Mouse (Mus musculus): ENCODE measurements around the gene Myo5c.

Myo5c gene

DNA sequence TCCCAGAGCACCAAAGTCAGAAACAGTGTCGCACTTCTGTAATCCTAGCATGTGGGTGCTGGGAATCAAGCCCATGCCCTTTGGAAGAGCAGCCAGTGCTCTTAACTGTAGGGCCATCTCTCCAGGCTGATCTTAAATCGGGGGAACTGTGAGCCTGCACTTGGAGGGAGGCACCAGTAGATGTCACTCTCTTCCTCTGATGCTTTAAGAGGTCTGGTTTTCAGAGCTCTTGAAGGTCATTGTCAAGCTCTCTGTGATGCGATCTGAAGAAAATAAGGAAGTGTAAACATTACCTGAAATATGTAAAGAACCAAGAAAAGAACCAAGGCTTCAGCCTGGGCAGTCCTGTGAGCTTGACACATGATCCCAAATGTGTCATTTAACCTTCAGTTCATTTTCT lies 51.0 kb downstream of the Myo5c start:
- no peak for DNase-seq

DNA sequence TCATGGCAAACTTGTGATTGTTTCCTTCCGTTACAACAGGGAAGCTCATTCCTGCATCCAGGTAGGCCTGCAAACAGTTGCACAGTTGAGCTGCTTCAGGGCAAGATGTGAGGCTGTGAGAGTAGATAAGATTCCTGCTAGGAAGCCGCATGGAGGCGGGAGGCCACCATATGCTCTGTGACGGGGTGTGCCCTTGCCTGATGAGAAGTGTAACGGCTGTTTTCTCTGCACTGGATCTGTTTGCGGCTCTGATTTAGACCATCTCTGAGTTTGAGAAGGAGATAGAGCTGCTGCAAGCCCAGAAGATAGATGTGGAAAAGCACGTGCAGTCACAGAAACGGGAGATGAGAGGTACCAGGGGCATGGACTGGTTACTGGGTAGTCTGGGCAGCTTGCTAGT lies 51.8 kb downstream of the Myo5c start:
- no peak for DNase-seq

DNA sequence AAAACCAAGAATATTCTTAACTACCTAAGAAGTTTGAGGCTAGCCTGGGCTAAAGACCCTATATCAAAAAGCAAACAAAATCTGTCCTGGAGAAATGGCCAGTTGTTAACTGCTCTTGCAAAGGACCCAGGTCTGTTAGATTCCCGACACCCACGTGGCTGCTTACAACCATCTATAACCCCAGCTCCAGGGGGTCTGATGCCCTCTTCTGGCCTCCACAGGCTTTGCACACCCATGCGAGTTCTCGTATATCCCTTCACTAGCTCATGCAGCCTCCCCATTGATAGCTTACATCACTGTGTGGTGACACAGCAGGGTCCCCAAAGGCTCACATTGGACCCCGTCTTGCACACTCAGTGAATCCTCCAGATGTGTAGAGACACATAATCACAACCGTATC lies 53.5 kb downstream of the Myo5c start:
- DNase-seq = no peak

DNA sequence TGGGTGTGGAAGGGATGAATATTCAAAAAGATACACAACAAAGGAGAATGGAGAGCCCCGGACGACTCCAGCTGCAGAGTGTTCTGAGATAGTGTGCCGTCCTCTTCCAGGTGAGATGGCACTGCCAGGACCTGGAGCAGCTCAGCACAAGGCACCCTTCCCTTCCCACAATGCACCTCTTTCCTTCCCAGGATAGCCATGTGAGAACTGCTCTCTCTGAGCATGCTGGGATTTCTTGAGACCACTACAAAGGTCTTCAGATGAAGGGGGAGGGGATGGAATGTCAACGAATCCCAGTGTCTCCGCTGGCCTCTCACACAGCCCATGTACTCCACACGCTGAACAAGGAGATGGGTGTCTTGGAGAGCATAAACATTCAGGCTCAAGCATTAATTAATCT lies 55.8 kb downstream of the Myo5c start:
- no peak for DNase-seq

DNA sequence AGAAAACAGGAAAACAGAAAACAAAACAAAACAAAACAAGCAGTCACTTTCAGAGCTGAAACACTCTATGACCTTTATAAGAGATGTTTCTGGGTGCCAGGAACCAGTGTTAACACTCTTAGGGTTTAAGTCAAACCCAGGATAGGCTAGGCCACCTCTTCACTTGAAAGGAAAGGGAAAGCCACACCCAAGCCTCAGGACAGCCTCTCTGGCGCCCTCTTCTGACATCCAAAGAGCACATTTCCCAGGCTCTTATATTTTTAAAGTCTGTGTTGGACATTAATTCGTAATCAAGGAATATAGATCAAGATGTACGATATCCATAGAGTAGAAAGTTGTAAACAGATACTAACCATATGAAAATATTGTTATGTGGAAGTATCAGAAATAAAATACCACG lies 57.7 kb downstream of the Myo5c start:
- peak; percentile 18 to 38 for DNase-seq

DNA sequence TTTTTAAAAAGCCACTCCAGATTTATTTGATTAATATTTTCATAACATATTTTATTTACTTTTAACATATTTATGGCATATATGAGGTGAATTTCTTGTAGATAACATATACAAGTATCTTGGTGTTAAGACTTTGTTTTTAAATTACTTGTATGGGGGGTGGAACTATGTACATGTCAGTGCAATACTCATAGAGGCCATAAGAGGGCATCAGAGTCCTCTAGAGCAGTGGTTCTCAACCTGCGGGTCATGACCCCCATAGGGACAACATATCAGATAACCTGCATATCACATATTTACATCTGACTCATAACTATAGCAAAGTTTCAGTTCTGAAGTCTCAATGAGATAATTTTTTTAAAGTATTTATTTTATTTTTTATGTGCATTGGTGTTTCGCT lies 67.5 kb downstream of the Myo5c start:
- no peak for DNase-seq

DNA sequence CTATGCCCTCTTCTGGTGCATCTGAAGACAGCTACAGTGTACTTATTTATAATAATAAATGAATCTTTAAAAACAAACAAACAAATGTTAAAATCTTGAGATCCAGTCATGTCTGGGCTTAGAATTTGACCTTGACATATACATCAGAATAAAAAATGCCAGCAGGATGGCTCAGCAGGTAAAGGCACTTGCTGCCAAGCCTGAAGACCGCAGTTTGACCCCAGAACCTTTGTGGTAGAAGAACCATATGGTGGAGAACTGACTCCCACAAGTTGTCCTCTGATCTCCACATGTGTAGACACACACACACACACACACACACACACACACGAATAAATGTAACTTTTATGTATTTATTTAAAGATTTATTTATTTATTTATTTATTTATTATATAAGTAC lies 71.2 kb downstream of the Myo5c start:
- no peak for DNase-seq

DNA sequence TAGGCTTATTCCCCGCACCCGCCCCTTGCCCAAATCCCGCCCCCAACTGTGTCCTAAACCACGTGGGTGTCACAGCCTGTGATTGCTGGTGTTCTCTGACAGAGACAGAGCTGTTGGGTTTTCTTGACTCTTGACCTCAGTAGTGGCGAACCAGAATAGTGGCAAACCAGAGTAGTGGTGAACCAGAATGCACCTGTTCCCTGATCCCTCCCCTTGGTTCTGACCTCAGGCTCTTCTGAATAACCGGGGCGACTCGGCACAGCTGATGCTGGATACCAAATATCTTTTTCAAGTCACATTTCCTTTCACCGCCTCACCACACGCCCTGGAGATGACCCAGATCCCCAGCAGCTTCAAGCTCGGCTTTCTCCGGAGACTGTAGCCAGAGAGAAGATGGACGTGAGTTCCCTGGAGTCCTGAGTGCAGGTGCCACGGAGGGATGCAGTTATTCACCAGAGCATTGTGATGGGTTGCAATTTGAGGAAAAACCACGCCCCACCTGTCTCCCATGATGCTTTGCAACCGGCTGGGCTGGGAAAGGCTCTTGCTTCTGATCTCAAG lies 72.0 kb downstream of the Myo5c start:
- peak; percentile 9 to 21 for DNase-seq

DNA sequence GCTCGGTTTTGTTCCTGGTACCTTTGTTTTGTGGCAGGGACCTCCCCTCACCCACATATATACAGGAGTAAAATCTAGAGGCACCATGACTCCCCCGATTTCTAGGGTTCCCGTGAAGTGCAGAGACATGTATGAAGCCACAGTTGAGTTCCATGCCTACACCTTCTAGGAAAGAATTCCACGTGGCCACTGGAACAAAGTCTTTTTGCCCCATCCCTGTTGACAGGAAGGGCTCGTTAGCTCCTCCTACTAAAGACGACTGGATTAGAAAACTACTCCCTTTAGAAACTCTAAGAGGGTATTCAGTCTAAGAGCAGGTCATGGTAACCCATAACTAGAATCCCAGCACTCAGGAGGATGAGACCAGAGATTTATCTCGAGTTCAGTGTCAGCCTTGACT lies 72.5 kb downstream of the Myo5c start:
- DNase-seq = no peak

DNA sequence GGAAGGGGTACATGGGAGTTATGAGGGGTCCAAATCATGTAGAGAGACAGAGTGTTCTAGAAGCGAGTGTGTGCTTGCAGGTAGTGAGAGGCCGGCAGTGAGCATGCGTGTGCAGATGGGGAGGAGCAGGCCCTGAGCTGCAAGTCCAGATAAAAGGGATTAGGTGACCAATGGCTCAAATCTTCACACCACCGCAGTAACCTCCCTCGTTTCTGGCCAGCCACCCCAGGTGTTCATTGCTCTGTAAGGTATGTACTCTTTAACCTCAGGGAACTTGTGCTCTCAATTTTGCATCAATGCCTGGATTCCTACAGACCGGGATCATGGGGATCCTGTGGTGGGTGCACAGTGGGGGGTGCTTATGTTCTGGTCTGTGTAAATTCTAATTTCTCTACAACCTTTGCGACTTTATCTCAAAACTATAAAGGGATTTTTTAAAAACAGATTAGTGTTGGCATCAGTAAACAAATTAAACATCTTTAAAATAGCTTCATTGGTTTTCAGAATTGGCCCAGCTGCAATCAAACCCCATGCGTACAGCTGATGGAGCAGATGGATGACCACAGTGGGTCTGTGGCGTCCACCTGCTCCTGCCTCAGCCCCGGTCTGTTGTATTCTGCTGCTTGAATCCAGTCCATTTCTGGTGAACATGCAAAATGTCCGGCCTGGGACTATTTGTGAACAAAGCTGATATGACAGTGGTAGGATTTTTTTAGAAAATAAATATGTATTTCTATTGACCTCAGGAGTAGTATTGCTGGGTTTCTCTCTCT lies 74.5 kb downstream of the Myo5c start, which contains the start of gene Gnb5:
TSS of gene Gnb5 (plus strand) at position 163 of the 773 bp plus-strand sequence.
- no peak for DNase-seq

DNA sequence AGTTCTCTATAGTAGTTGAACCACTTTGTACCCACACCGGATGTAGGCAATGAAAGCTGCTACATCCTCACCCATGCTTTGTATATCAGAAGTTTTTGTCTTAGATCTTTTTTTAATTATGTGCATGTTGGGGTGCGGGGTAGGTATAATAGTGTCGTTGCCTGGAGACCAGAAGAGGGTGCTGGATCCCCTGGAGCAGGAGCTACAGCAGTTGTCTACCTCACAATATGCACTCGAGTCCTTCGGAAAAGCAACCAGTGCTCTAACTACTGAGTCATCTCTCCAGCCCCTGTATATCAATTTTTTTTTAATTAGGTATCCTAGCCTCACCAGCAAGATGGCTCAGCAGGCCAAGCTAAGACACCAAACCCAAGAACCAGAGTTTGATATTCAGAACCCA lies 75.2 kb downstream of the Myo5c start:
- DNase-seq = no peak

DNA sequence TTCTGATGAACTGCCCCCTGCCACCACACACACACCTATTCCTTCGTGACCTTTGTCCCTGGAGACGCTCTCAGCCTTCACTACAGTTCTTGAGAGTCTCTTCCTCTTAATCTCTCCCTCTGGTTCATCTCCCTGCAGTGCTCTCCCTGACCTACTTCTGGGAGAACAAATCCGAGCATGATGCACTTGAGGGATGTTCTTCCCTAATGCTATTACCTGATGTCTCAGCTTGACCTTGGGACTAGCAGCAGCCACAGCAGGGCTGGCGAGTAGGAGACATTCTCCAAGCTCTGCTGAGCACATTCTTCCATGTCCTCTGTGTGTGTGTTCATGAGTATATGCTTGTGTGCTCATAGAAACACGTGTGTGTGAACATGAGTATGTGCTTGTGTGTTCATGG lies 76.8 kb downstream of the Myo5c start:
- no peak for DNase-seq

DNA sequence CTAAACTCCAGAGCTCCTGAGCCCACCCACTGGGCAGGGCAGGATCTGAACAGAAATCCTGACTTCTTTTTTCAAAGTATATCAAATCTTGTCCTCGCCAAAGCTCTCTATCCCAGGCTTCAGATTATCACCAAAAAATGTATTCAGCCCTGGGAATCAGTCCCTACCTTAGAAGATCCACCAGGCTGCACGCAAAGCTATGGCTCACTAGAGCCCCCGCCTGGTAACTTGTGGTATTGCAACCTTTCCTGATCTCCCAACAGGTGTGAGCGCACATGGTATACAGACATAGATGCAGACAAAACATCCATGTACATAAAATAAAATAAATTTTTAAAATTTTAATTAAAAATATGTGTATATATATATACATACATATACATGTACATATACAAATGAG lies 80.2 kb downstream of the Myo5c start:
- peak; percentile 63 to 75 for DNase-seq

DNA sequence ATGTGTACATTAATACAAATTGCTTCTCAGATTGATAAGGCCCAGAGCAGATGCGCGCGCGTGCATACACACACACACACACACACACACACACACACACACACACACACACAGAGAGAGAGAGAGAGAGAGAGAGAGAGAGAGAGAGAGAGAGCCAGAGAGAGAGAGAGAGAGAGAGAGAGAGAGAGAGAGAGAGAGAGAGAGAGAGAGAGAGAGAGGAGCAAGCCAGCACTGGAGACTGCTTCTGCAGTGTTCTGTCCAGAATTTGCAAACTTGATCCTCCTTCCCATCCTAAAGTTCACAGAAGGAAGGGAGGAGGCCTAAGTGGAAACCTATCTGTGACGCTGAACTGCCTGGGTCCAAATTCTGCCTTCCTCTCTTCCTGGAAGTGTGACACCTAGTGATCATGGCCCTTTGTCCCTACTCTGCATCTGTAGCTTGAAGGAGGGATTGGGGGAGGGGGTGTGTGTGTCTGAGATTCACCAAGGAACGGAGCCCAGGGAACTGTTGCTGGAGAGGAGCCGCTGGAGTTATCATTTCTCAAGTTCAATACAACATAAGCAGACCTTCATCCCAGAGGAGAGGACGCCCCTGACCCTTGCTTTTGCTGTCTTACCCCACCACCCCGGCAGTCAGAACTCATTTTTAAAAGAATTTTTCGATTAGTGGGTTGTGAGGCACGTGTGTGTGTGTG lies 81.5 kb downstream of the Myo5c start:
- no peak for DNase-seq

DNA sequence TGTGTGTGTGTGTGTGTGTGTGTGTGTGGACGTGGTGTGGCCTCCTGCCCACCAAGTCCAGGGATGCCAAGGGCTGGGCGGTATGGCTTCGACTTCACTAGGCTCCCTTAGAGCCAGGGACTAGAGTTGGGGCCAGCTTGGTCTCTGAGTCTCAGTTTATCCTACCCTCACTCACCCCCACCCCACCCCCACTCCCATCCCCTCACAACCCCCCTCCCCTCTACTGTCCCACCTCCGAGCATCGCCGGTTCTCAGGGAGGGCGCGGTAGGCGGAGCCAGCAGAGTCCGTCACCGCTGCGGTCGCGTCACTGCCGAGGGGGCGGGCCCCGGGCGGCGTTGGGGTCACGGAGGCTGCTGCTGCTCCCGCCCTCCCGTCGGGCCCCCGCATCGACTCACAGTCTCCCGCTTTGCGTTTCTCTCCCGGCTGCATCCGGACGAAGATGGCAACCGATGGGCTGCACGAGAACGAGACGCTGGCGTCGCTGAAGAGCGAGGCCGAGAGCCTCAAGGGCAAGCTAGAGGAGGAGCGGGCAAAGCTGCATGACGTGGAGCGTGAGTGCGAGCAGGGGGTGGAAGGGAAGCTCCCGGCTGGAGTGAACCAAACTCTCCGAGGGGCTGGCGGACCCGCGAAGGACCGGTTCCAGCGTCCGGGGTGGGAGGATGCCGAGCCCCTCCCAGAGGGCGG lies 82.2 kb downstream of the Myo5c start:
- peak; percentile 74 to 79 for DNase-seq

DNA sequence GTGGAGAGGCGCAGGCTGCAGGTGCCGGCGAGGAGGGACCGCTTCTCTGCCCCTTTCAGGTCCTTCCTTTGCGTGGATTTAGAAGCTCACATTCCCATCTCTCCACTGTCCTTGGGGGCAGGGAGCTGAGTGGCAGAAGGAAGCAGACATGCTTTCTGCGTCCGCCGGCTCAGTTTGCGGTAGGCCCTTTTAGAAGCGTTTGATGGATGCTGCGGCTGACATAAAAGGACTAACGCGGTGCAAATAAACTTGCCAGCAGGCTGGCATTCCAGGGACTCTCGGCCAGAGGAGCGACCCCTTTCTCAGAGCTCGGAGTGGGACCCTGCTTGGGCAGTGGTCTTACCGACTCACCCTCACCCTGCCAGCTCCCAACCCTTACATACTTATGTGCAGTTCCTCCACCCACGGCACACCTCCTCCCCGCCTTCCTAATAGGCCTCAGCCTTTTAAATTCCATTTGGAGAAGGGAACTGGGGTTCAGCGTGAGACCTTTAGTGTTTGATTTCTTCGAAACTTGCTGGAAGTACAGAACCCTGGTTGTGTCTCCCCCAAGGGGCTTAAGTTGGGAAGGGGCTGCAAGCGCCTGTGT lies 82.8 kb downstream of the Myo5c start:
- DNase-seq = no peak

DNA sequence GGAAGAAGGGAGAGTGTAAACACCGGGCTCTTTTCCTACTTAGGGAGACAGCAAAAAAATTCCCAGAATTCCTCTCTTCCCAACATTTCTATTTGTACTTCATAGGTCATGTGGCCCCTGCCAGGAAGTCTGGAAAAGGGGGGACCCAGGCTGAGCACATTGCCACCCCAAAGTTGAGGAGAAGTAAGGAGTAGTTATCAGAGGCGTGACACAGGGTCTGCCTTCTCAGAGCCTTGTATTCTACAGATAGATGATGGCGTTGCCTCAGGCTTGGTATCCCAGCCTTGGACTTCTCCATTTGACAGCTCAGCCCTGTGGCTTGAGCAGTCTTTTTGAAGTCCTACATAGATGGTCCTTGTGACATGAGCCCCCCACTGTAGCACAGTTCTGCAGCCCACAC lies 83.4 kb downstream of the Myo5c start:
- DNase-seq = no peak

DNA sequence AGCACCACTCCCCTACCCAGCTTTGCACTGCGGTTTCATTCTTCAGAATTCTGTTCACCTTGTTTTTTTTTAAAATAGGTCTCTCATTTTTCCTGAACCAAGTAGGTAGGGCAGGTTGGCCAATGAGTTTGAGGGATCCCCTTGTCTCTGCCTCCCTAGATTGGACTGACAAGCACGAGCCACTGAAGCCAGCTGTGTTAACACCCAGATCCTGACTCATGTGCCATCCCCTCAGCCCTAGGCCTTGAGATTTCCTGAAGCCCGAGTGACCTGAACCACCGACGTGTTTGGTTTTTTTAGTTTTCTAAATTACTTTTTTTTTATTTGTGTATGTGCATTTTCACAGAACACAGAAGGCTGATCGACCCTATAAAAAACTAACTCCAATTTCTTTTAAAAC lies 85.0 kb downstream of the Myo5c start:
- no peak for DNase-seq

DNA sequence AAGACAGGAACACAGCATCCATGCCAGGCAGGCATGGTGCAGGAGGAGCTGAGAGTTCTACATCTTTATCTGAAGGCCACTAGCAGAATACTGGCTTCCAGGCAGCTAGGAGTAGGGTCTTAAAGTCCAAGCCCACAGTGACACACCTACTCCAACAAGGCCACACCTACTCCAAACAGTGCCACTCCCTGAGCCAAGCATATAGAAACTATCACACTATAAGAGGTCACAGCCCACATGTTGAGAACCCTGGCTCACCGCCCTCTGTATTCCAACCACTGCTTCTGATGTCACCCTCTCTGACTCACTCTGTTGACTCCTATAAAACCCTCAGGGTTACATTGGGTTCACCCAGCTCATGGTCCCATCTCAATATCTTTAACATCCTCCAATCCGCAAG lies 86.4 kb downstream of the Myo5c start:
- DNase-seq = no peak

DNA sequence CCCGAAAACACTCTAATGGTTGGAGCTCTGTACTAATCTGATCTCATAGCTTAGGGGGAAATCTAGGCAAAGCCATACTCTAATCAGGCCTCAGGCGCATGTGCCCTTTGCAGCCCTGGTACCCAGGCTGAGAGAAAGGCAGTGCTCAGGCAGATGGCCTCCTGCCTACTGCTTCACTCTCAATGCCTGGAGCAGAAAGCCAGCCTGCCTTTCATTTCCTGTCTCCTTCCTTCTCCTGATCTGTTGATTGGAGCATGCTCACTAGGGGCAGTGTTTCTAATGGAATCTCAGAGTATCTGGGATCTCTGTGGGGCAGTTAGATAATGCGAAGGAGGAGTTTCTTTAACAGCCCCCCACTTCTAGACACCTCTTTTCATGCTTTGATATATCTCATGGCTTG lies 87.5 kb downstream of the Myo5c start:
- no peak for DNase-seq

DNA sequence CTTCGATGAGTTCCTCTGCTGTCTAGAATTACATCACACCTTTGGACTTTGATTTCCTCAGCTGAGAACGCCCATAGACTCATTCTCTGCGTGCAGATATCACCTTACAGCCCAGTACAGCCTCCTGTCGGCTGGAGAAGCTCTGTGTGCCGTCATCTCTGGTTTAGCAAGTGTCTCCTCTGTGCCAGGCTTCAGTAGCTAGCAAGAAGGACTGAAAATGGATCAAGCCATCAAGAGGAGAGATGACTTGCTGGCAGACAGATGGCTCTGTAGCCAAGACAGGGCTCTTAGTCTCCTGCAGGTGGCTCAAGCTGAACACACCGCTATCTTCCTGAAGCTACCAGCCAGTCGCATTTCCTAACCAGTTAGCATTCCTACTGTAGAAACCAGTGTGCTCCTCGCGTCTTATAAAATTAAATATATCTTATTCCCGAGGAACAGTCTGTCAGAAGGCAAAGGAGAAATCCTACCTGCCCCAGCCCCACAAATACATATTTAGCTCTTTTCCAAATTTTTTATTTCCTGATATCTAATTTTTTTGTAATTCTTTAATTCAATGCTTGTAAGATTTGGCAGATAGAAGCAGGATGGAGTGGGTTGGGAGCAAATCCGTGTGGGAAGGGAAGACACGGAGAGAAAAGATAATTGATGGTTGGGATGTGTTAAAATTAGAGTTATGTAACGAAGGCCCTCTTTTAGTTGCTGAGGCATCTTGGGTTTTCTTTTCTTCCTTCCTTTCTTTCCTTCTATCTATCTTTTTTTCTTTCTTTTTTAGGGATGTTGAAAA lies 90.5 kb downstream of the Myo5c start:
- DNase-seq = no peak

DNA sequence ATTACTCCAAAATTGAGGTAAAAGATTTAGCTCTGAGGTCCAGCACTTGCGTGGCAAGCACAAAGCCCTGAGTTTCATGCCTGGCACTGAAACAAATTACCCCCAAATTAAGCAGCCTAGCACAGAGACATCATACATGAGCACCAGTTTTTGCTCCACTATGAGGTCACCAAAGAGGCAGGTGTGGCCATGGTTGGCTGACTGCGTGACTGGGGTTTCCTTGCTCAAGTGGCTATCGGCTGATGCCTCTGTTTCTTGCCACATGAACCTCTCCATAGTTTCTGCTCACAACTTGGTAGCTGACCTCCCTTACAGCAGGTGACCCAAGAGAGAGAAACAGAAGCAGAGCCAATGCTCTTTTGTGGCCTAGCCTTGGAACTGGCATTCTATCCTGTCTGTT lies 96.2 kb downstream of the Myo5c start:
- no peak for DNase-seq
